Mouse (Mus musculus): Measurements from ENCODE around the gene Adap1. TPM values are rescaled to one million over a fixed set of nuclear protein-coding genes. Genes with fewer than 3 reads are reported as not detected.

Gene Adap1
- polyA plus RNA-seq, 1 experiment, result 275 TPM

GRCm38 (mm10) chr5:139257818-139258217, 67.6 kb downstream of the Adap1 start:
- Histone ChIP-seq H3K4me1 (ENCODE audit: control insufficient read depth, insufficient read depth, low read length) (peaks cover 4% of the 10 kb centered on the region), H3K4me3 (ENCODE audit: insufficient read depth, low read length) (no peak overlapping the region), H3K27ac (ENCODE audit: insufficient read depth, low read length) (no peak overlapping the region)
- TF ChIP-seq POLR2A (IDR thresholded peaks at IDR 0.05; ENCODE audit: extremely low read depth, insufficient read depth, low read length), result no peak
- no peak for TF ChIP-seq CTCF (IDR thresholded peaks at IDR 0.05; ENCODE audit: extremely low read depth, insufficient read depth, low read length)

GRCm38 (mm10) chr5:139257265-139257664, 68.2 kb downstream of the Adap1 start:
- H3K4me1 ChIP-seq (ENCODE audit: control insufficient read depth, insufficient read depth, low read length), result peaks cover 4% of the 10 kb centered on the region
- H3K27ac ChIP-seq (ENCODE audit: insufficient read depth, low read length), result no peak overlapping the region

GRCm38 (mm10) chr5:139256211-139256765, 69.1 kb downstream of the Adap1 start:
- peaks cover 4% of the 10 kb centered on the region for H3K4me1 ChIP-seq (ENCODE audit: control insufficient read depth, insufficient read depth, low read length)
- no peak overlapping the region for H3K4me3 ChIP-seq (ENCODE audit: insufficient read depth, low read length)
- H3K27ac ChIP-seq (ENCODE audit: insufficient read depth, low read length), result no peak overlapping the region
- TF ChIP-seq CTCF (IDR thresholded peaks at IDR 0.05; ENCODE audit: extremely low read depth, insufficient read depth, low read length), result no peak
- no peak for TF ChIP-seq POLR2A (IDR thresholded peaks at IDR 0.05; ENCODE audit: extremely low read depth, insufficient read depth, low read length)

More at GRCm38 (mm10) chr5:139257265-139257664, 68.2 kb downstream of the Adap1 start:
- TF ChIP-seq POLR2A (IDR thresholded peaks at IDR 0.05; ENCODE audit: extremely low read depth, insufficient read depth, low read length), result no peak
- TF ChIP-seq CTCF (IDR thresholded peaks at IDR 0.05; ENCODE audit: extremely low read depth, insufficient read depth, low read length), result no peak
- no peak overlapping the region for H3K4me3 ChIP-seq (ENCODE audit: insufficient read depth, low read length)

GRCm38 (mm10) chr5:139255777-139256176, 69.6 kb downstream of the Adap1 start:
- TF ChIP-seq CTCF (IDR thresholded peaks at IDR 0.05; ENCODE audit: extremely low read depth, insufficient read depth, low read length), result no peak
- TF ChIP-seq POLR2A (IDR thresholded peaks at IDR 0.05; ENCODE audit: extremely low read depth, insufficient read depth, low read length), result no peak
- peaks cover 4% of the 10 kb centered on the region for H3K4me1 ChIP-seq (ENCODE audit: control insufficient read depth, insufficient read depth, low read length)

GRCm38 (mm10) chr5:139254938-139255337, 70.5 kb downstream of the Adap1 start:
- Histone ChIP-seq H3K4me1 (ENCODE audit: control insufficient read depth, insufficient read depth, low read length) (peaks cover 4% of the 10 kb centered on the region), H3K4me3 (ENCODE audit: insufficient read depth, low read length) (no peak overlapping the region), H3K27ac (ENCODE audit: insufficient read depth, low read length) (no peak overlapping the region)
- TF ChIP-seq CTCF (IDR thresholded peaks at IDR 0.05; ENCODE audit: extremely low read depth, insufficient read depth, low read length) (no peak), POLR2A (IDR thresholded peaks at IDR 0.05; ENCODE audit: extremely low read depth, insufficient read depth, low read length) (no peak)

More at GRCm38 (mm10) chr5:139255777-139256176, 69.6 kb downstream of the Adap1 start:
- Histone ChIP-seq H3K4me3 (ENCODE audit: insufficient read depth, low read length) (no peak overlapping the region), H3K27ac (ENCODE audit: insufficient read depth, low read length) (no peak overlapping the region)

GRCm38 (mm10) chr5:139253301-139253741, 72.1 kb downstream of the Adap1 start:
- peaks cover 4% of the 10 kb centered on the region for H3K4me1 ChIP-seq (ENCODE audit: control insufficient read depth, insufficient read depth, low read length)
- H3K27ac ChIP-seq (ENCODE audit: insufficient read depth, low read length), result peak overlapping the region; percentile 52; the same call in 1 of the 2 replicates
- H3K4me3 ChIP-seq (ENCODE audit: insufficient read depth, low read length), result peak overlapping the region; percentile 97
- peak; percentile 35; the same call in 1 of the 2 replicates for TF ChIP-seq POLR2A (IDR thresholded peaks at IDR 0.05; ENCODE audit: extremely low read depth, insufficient read depth, low read length)
- no peak for TF ChIP-seq CTCF (IDR thresholded peaks at IDR 0.05; ENCODE audit: extremely low read depth, insufficient read depth, low read length)

- peaks cover 4% of the 10 kb centered on the region for H3K4me1 ChIP-seq (ENCODE audit: control insufficient read depth, insufficient read depth, low read length)
- no peak for TF ChIP-seq CTCF (IDR thresholded peaks at IDR 0.05; ENCODE audit: extremely low read depth, insufficient read depth, low read length)
- TF ChIP-seq POLR2A (IDR thresholded peaks at IDR 0.05; ENCODE audit: extremely low read depth, insufficient read depth, low read length), result no peak
- peak overlapping the region; percentile 52 for H3K27ac ChIP-seq (ENCODE audit: insufficient read depth, low read length)
- H3K4me3 ChIP-seq (ENCODE audit: insufficient read depth, low read length), result peak overlapping the region; percentile 97
Measured at GRCm38 (mm10) chr5:139252910-139253245, 72.5 kb downstream of the Adap1 start.

GRCm38 (mm10) chr5:139252081-139252909, 73.1 kb downstream of the Adap1 start, which contains the start of gene Get4:
Get4 (plus strand) TSS chr5:139252324.
- peaks cover 4% of the 10 kb centered on the region for H3K4me1 ChIP-seq (ENCODE audit: control insufficient read depth, insufficient read depth, low read length)
- H3K27ac ChIP-seq (ENCODE audit: insufficient read depth, low read length), result peak within 1 kb of the TSS; percentile 95
- H3K4me3 ChIP-seq (ENCODE audit: insufficient read depth, low read length), result peak within 1 kb of the TSS; percentile 97
- TF ChIP-seq POLR2A (IDR thresholded peaks at IDR 0.05; ENCODE audit: extremely low read depth, insufficient read depth, low read length), result peak; percentile 84
- no peak for TF ChIP-seq CTCF (IDR thresholded peaks at IDR 0.05; ENCODE audit: extremely low read depth, insufficient read depth, low read length)

GRCm38 (mm10) chr5:139251736-139252080, 73.7 kb downstream of the Adap1 start:
- TF ChIP-seq POLR2A (IDR thresholded peaks at IDR 0.05; ENCODE audit: extremely low read depth, insufficient read depth, low read length) (no peak), CTCF (IDR thresholded peaks at IDR 0.05; ENCODE audit: extremely low read depth, insufficient read depth, low read length) (no peak)
- H3K4me3 ChIP-seq (ENCODE audit: insufficient read depth, low read length), result peak overlapping the region; percentile 97

More at GRCm38 (mm10) chr5:139251736-139252080, 73.7 kb downstream of the Adap1 start:
- H3K4me1 ChIP-seq (ENCODE audit: control insufficient read depth, insufficient read depth, low read length), result peaks cover 4% of the 10 kb centered on the region
- peak overlapping the region; percentile 60 for H3K27ac ChIP-seq (ENCODE audit: insufficient read depth, low read length)
